Mouse (Mus musculus) cerebellum, adult (tissue): ENCODE data around the gene Gm17364.
A peak's percentile ranks its signal among the peaks of the same experiment; 100 is the strongest.
"Not testable (repeated sequence)": the region's sequence is repeated elsewhere in the genome, so short reads cannot be mapped to it uniquely, and the experiment has no call there.

Experiments used
- ATAC-seq: cut with Nextera tagmentation; 2 replicates; pipeline ENCODE4 v1.9.2; 2017; ENCODE audit warnings: mild to moderate bottlenecking, moderate library complexity, mixed read lengths; ENCODE audit not compliant: insufficient number of reproducible peaks, low FRiP score, low TSS enrichment

The Gm17364 gene

DNA sequence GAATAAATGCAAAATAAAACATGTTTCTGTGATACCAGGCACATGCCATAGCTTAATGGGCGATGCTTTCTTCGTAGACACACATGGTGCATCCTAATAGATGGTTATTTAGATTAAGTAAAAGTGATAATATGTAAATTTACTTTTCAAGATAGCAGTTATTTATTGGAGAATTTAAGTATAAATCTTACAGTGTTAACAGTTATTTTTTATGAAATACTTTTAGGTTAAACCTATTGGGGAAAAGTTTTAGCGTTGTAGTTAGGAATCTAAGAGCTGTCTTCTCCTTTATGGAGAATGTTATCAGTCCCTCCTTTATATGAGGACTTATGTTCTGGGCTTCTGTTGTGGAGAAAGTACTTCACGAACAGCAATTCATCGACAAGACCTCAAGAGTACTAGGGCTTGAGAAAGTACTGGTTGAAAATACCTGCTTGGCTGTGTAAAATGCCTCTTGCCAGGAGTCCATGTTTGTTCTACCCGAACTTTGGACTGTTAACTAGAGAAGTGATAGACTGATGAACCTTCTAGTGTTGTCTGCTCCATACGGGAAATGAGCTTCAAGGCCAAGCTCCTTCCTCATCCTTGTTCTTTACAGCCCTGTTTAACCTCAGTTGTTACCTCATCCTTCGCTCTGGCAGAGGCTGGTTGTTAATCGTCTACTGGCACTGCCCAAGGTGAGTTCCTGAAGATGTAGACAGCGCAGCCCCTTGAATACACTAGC is at the start of gene Gm17364:
Gm17364 (minus strand) TSS at position 51 of the 724 bp plus-strand sequence.
- ATAC-seq = no peak

DNA sequence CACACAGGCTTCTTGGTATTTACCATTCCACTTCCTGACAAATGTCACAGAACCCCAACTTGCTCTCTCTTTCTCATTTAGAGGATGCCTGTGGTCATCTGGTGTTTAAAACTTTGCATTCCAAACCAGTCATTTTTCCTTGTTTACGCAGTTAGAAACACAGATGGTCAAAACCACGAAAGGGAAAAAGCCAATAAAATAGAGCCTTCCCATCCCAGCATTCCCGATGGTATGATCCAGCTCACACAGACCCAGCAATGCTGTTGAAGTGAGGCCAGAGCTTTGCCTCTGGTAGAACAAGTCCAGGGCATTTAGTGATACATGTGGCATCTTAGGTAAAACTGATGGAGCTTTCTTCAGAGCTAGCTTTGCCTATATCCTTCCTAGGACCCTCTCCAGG is 47.7 kb upstream of the Gm17364 start:
- no peak for ATAC-seq

DNA sequence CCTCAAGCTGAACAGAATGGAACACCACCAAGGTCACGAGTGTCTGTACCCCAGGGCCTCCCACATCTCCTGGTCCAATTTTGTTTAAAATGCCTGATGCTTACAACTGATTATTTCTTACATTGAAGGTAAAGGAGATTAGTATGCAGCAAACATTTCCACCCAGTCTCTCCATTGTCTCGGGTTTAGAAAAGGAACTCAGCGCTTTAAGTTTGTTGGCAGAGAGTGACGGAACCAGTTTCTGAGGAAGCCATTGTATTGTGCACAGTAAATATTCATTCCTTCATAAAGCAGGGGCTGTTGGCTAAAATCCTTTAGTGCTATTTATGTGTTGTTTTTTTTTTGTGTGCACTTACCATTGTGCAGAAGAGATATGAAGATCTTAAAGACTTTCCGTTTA is 47.0 kb upstream of the Gm17364 start:
- ATAC-seq = no peak

DNA sequence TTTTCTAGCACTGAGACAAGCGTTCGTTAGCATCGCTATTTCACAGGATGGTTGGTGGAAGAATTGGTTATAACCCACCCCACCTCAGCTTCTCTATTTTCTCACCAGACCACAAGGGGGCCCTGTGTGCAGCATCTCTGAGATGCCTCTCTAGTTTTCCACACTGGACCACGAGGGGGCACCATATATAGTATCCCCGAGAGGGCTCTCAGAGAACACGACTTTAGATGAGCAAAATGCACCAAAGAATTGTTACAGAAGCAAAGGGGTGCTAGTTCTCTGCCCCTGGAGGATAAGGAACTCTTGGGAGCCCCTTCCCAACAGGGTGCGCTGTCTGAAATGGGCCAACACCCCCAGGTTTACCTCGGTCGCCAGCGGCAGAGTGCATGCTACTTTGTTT is 28.9 kb upstream of the Gm17364 start:
- ATAC-seq = no peak

DNA sequence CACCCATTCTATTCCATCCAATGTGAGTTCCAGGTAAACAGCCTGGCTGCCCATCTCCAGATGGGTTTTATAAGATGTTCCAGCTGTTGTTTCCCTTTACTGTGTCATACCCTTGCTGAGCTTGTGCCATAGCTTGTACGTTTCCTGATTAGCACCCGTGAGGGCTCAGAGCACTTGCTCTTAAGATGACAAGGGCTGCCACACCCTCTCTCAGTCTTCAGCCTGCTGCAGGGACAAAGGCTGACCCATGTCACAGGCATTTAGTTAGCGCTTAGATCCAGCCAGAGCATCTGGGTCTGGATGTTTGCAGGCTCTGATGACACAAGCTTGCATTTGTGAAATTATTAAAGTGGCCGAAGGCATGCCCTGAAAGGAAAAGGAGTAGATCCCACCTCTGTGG is 26.3 kb upstream of the Gm17364 start:
- no peak for ATAC-seq

DNA sequence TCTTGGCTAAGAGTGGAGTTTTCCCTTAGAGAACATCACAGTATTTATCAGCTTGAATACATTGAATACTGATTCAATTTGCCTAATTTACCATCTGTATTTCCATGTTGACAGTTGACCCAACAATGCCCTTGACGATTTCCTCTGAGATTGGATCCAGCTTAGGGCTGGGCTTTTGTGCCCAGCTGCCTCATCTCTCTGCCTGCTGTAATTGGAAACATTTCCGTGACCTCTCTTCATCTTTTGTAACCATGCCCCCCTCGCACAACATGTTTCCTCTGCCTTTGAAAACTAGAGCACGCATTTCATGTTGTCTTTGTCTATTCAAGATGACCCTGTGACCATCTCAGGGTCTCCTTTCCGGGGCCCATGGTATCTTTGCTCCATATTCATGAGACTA is 25.2 kb upstream of the Gm17364 start:
- no peak for ATAC-seq

DNA sequence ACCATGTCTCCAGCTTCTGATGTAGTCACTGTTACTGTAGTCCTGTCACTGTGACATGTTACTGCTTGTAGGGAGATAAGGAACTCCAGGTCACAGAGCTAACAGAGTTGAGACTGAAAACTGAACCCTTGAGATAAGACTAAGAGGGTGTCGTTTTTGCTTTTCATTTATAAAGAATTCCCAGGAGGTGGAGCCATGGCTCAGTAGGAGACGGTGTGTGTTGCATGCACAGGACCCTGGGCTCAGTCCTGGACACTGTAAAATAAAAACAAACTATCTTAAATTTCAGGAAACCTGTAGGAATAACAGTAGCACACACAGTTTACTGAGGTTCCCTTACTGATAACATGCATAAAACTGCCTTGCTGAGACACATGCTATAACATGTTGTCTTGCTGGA is 24.8 kb upstream of the Gm17364 start:
- ATAC-seq = no peak

DNA sequence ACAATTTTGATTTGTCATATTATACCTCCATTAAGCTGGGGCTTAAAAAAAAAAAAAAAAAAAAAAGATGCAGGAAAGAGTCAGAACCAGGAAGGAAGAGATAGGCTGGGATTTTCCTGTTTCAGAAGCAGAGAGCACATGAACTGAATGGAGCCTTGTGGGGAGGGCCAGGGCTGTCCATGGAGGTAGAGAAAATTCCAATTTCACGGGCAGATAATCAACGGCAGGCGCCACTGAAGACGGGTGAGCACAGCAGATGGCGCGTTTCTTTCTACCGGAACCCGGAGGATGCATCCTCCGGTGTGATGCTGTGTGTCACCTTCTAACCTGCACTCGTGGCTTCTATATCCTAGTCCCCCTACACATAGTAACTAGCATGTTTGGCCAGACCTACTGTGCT is 22.6 kb upstream of the Gm17364 start:
- ATAC-seq = peak; percentile 65; the same call in 1 of the 2 replicates

DNA sequence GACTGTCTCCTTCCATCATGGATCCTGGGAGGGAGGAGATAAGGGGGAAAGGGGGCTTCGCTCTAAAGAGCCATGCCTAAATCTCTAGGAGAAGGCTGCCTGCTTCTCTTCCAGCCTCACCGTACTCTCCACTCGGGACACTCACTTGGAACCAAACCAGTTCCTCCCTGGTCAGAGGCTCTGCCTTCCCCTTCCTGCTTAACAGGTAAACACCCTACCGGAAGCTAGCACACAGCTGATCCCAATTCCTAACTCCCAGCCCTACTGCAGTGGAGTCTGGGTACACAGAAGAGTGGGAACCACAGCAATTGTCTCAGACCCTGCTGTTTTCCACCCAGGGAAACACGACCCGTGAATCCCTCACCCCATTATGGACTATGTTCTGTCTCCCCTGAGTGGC is 22.1 kb upstream of the Gm17364 start:
- 0 out of 2 replicates have a peak, but pooled peaks have one; percentile 45 for ATAC-seq

DNA sequence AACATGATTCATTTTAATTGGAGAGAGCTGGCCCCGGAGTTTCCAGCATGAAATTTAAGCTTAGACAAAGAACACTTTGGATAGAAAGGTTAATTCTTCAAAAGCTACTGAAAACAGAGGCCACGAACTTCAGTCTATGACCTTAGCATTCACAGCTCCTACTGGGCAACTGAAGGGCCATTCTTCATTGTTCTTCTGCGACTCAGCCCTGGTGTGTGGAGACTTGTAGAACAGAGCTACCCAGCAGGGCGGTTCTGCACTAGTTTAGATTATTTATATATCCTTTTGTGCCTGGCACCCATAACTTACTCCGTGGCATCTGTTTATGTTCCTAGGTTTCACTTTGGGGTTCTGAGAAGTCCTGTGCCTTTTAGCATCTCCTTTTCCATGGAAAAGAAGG is 19.8 kb upstream of the Gm17364 start:
- ATAC-seq = no peak

DNA sequence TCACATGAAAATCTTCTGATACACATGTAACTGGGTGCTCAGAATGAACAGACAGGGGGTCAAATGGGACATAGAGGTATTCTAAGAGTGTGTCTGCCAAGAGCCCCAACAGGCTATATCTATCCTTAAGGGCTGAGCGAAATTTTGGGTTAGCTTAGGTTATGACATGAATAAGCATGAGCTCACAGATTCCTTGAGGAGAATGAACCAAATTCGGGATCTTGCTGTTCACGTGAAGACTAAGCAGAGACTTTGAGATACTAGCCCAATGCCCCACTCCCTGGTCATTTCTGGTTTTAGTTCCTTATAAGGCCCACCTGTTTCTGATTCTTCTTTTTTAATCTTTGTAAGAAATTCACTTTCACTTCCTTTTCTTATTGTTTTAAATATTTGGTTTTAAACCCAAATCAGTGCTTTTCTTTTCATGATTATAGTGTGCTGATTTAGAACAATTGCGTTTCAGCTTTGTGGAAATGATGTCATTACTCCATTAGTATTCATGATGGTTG is 17.7 kb upstream of the Gm17364 start:
- ATAC-seq = no peak

DNA sequence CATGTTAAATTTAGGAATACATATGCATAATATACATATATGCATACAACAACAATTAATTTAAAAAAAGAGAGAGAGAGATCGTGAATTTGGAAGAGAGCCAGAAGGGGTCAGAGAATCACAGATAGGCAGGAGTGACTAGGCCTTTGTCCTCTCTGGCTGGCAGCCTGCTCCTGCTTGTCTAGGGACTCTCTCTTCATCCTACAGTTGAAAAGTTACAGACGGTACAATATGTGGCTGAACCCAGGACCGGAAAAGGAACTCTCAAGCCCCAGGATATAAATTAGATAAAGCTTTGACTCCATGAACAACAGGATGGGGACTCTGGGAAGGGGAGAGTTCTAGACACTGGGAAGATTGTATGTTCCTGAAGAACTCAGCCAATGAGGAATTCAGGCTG is 12.5 kb upstream of the Gm17364 start:
- ATAC-seq = no peak

DNA sequence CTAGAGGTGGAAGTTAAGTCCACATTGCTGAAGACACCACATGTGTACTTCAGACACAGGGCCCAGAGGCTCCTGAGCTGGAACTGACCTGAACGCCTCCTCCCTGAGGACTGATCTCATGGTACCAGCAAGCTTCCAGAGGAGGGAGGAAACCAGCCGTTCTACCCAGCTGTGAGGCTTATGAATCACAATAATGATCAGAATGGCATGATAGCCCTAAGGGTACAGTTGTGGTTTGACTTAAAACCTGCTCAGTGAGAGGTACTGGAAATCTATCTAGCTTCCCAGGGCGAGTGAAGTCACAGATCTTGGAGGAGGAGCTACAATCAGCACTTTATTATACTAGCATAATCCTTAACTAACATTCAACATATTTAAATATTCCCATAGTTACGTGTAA is 11.7 kb upstream of the Gm17364 start:
- no peak for ATAC-seq

DNA sequence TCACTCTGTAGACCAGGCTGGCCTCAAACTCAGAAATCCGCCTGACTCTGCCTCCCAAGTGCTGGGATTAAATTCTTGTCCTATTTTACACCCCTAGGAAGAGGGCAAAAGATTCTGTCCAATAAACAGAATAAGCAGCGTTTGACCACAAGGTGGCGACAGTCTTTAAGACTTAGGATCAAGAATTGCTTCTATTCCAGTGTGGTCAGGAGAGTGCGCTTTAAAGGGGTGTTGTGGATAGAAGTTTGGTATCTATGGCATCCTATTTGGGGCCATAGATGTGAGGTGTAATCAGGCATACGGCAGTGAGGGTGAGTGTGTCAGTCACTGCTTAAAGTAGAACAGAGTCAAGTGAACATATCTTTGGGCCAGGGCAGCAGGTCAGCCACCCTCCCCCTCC is 9.5 kb upstream of the Gm17364 start:
- ATAC-seq = peak; percentile 74; the same call in 1 of the 2 replicates

DNA sequence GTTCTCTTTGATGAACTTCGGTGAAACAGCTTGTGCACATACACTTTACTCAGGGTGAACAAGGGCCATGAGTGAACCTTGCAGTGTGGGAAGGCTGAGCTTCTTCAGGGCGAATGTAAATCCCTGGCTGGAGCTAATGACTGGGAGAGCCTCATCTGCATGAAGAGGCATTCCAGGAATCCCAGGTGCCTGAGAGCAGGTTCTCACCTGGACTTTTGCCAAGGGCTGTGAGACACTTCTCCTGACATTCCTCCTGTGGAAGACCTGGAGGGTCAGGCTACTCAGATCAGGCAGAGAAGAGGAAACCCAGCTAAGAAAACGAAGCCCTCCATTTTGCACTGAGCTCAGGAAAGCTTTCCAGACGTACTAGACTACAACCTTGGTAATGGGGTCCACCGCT is 6.9 kb upstream of the Gm17364 start:
- ATAC-seq = no peak

DNA sequence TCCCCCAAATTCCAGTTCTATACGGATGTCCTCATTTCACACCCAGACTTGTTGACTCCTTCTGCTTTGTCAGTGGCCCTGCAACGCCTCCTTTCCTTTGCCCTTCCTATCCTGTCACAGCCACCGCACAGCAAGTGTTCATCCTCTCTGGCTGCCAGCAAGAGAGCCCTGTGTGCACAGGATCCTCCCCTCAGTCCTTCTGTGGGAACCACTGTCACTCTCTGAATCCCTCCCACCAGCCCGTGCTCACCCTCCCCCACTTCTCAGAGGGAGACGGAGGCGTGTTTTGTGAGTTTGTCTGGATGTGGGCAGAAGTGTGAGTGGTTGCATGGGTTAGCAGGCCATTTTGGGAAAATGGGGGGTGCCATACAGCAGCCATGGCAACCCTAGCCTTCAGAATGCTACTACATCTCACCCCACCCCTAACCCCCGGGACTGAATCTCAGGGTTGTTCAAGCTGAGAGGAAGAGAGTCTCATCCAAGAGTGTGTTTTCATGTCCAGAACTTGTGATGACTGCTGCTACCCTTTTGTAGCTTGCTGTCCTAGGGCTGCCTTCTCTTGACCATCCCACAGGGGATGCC is 5.9 kb downstream of the Gm17364 start:
- peak; percentile 50; the same call in 1 of the 2 replicates for ATAC-seq

DNA sequence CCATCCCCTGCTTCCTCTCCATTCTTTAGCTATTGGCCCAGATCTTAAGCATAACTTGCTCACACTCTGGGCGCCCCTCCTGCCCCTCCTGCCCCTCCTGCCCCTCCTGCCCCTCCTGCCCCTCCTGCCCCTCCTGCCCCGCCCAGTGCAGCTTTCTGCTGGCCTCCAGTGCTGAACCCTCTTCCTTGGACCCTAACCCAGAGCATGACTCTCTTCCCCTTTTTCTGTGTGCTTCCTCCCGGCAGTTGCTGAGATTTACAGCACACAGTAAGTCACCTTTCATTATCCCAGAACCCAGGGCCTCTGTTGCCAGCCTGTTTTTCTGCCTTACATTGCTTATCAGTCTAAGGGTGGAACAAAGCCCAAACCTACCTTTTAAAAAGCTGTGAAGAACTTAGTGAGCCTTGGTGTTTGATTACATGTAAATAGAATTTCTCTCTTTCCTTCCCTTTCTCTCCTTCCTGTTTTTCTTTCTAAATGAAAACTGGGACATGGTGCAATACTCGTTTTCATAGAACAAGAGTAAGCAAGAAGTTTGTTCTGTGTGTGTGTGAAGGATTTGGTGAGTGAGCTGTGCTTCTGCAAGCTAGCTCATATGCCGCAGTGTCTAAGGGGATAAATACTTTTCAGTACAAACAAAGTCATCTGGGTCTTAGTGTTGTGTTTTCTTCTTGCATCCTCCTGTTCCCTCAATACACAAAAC is 10.3 kb downstream of the Gm17364 start:
- no peak for ATAC-seq

DNA sequence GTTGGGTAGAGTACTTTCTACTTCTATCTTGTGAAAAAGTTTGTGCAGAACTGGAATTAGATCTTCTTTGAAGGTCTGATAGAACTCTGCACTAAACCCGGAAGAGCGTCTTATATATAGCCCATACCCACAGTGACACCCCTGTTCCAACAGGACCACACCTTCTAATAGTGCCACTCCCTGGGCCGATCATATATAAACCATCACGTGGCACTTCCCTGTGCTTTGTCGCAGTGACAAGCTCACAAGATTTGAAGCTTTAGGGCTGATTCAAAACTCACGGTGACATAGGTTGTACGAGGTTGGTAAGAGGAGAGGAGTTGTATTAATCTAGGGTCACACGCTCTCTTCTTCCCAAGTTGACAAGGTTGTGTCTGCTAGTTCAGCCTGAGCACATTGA is 12.2 kb downstream of the Gm17364 start:
- ATAC-seq = not testable (repeated sequence)

DNA sequence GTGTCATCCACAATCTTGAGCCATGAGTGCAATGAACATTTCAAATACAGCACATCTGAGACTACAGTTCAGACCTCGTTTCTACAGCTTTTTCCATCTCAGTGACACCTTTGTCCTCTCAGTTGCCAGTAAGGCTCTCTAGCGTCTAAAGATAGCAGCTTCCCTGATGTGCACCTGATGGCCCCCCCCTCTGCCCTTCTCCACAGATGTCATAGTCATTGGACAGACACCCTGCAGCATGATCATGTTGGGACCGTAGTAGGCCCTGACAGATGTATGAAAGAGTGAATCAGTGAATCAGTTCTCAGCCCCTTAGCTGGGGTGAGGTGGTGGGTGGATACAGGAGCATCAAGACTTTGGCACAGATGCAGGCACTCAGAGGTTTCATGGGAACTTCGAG is 15.9 kb downstream of the Gm17364 start:
- 0 out of 2 replicates have a peak, but pooled peaks have one; percentile 26 for ATAC-seq

DNA sequence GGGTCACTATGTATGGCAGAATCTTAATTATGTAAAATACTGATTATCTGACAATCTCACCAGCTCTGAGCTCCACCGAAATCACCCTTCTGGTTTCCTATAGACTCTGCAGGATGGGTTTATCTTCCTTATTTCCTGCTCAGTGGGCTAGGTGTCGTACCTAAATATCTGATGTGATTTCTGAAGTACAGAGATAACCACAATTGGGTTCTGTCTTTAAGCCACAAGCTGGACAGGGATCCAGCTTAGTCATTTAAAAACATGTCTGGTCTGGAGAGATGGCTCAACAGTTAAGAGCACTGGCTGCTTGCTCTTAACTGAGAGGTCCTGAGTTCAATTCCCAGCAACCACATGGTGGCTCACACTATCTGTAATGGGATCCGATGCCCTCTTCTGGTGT is 16.8 kb downstream of the Gm17364 start:
- ATAC-seq = no peak

DNA sequence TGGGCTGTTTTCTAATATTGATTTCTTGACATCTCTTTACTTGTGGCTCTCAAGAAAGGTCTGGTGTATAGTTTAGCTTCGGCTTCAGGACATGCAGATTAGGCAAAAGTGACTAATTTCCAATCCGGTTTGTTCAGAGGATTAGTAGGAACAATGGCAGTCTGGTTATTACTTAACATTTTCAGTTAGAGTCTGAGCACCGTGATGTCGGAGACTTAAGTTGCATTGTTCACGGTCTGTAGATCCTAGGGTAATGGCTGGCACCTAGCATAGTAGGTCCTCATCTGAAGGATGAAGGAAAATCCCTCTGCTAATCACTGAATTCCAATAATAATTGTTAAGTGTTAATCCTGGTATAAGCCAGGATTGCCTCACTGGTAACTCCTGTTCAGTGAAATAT is 17.7 kb downstream of the Gm17364 start:
- no peak for ATAC-seq
